Mouse (Mus musculus): Measurements from ENCODE around the gene Alkal2. TPM values are rescaled to one million over a fixed set of nuclear protein-coding genes. Genes with fewer than 3 reads are reported as not detected.

Gene Alkal2
- polyA plus RNA-seq, 1 experiment from 2014 or later = not detected

Other genes with a start within 250 kb of the Alkal2 start
- 308 and 350 TPM in 2 replicates for gene Acp1, start 27.3 kb downstream of the Alkal2 start, polyA plus RNA-seq (2014; fragmentation: Nextera tagmentation; extraction: Ambion mirVana)
- gene Sh3yl1, start 27.3 kb downstream of the Alkal2 start, polyA plus RNA-seq (2014; fragmentation: Nextera tagmentation; extraction: Ambion mirVana) = 19.9 and 20.8 TPM in 2 replicates
- gene Fam110c, start 189.5 kb downstream of the Alkal2 start, polyA plus RNA-seq (2014; fragmentation: Nextera tagmentation; extraction: Ambion mirVana) = 2.4 and 2.5 TPM in 2 replicates